Mouse (Mus musculus) lung, embryonic 14.5 days (tissue): ENCODE data around the gene Fam160a1. TPM values are rescaled to one million over a fixed set of nuclear protein-coding genes. Genes with fewer than 3 reads are reported as not detected.

Experiments
- ATAC-seq: fragments of 200-750 bp; cut with Nextera tagmentation; 2 replicates; pipeline ENCODE4 v1.8.0; 2017; ENCODE audit warnings: mild to moderate bottlenecking, moderate TSS enrichment, moderate library complexity; ENCODE audit not compliant: insufficient read depth
- DNase-seq: peaks from one replicate; pipeline ENCODE4 v3.0.0-alpha.2; 2015
- H3K27ac ChIP-seq: fragments of 300-500 bp; sonication (generic); 2 replicates; pipeline ENCODE4 v1.5.1; 2014; ENCODE audit warnings: low read depth, mild to moderate bottlenecking, moderate library complexity
- H3K27me3 ChIP-seq: fragments of 300-500 bp; sonication (generic); 2 replicates; pipeline ENCODE4 v1.6.1; 2014; ENCODE audit warnings: low read length, control low read depth; ENCODE audit not compliant: insufficient read depth
- H3K36me3 ChIP-seq: fragments of 300-500 bp; sonication (generic); 2 replicates; pipeline ENCODE4 v1.6.1; 2014; ENCODE audit warnings: control low read depth; ENCODE audit not compliant: insufficient read depth
- H3K4me1 ChIP-seq: fragments of 300-500 bp; sonication (generic); 2 replicates; pipeline ENCODE4 v1.6.1; 2014; ENCODE audit warnings: antibody characterized with exemption, control low read depth; ENCODE audit not compliant: insufficient read depth
- H3K4me2 ChIP-seq: fragments of 300-500 bp; sonication (generic); 2 replicates; pipeline ENCODE4 v1.6.1; 2014; ENCODE audit warnings: mild to moderate bottlenecking
- H3K4me3 ChIP-seq: fragments of 300-500 bp; sonication (generic); 2 replicates; pipeline ENCODE4 v1.5.1; 2014; ENCODE audit warnings: low read depth, low read length
- H3K9ac ChIP-seq: fragments of 300-500 bp; sonication (generic); 2 replicates; pipeline ENCODE4 v1.6.1; 2014
- H3K9me3 ChIP-seq: fragments of 300-500 bp; sonication (generic); 2 replicates; pipeline ENCODE4 v1.6.1; 2016; ENCODE audit warnings: low read depth, low read length, control low read depth
- CTCF ChIP-seq: IDR thresholded peaks from 2 replicates; pipeline ENCODE4 v1.5.1; 2016; ENCODE audit warnings: antibody characterized with exemption, low read depth
- WGBS: fragments of 180-500 bp; shearing (Covaris S2); extraction: QIAGEN DNeasy Blood & Tissue Kit; methylation state at CpG from one replicate; pipeline ENCODE4 v1.1.7; 2014; 5-methylcytosine and 5-hydroxymethylcytosine counted together
- polyA plus RNA-seq: library from polyadenylated mRNA; unstranded; fragments of >200 nt; fragmentation: Nextera tagmentation; extraction: Ambion mirVana; gene quantifications from 2 replicates; pipeline ENCODE4 v1.2.1, GENCODE M21; 2014

Fam160a1 gene
- polyA plus RNA-seq, 1 experiment from 2014 or later, result 2.7 TPM

DNA sequence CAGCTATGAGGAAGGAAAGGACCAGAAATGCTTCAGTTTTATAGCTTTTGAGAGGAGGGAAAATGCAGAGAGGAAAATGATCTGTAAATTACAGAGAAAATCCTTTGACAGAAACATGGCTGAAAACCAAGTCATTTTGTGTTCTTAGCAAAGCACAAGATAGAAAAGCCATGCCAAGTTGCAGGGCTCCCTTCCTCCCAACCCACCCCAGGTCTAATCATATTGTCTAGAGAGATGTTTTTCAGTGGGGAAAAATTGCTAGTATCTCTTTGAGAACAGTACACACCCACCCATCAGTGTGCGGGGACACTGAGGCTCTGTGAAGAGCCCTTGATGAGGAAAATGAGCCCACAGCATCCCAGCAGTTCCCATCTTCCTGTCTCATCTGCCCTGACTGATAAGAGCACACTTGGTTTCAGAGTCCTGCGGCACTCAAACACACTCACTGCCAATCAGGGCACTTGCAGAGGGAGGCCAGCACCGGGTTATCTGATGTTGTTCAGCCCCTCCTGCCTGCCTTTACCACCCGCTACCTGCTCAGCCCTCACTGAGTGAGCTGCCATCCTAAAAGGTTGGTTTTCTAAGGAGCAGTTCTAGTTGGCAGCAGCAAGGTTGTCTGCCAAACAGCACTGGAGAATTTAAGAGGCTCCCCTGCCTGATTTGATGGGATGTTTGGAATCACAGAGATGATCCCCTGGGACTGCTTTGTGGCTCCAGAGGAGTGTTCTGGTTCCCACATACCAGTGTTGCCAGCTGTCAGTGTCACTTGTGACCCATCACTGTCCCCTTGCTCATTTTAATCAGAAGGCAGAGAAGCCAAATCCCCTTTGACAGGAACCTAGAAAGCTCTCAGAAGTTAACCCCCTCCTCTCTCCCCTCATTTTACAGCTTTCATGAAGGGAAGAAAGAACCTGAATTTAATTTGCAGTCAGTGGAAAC is 164.1 kb downstream of the Fam160a1 start:
- no peak overlapping the region for H3K4me3 ChIP-seq
- no peaks in the 10 kb centered on the region for H3K36me3 ChIP-seq
- H3K4me2 ChIP-seq, result no peak overlapping the region
- no peak overlapping the region for H3K9ac ChIP-seq
- H3K27me3 ChIP-seq, result no peaks in the 10 kb centered on the region
- WGBS, result 41% methylated on average over 4 of the region's 4 CpGs
- DNase-seq (no peak), ATAC-seq (no peak)
- H3K27ac ChIP-seq, result no peak overlapping the region
- TF ChIP-seq CTCF, result no peak
- H3K4me1 ChIP-seq, result no peaks in the 10 kb centered on the region
- H3K9me3 ChIP-seq, result no peaks in the 10 kb centered on the region

GRCm38 (mm10) chr3:85649176-85649575 is 167.9 kb downstream of the Fam160a1 start:
- WGBS, result 91% methylated on average over 4 of the region's 4 CpGs
- Histone ChIP-seq H3K4me1 (no peaks in the 10 kb centered on the region), H3K27me3 (no peaks in the 10 kb centered on the region), H3K36me3 (no peaks in the 10 kb centered on the region), H3K4me3 (no peak overlapping the region), H3K9ac (no peak overlapping the region), H3K4me2 (no peak overlapping the region), H3K27ac (no peak overlapping the region), H3K9me3 (no peaks in the 10 kb centered on the region)
- TF ChIP-seq CTCF, result no peak
- DNase-seq (no peak), ATAC-seq (no peak)

- H3K27ac ChIP-seq, result no peak overlapping the region
- ATAC-seq (no peak), DNase-seq (peak; percentile 7)
- H3K27me3 ChIP-seq, result no peaks in the 10 kb centered on the region
- no peak overlapping the region for H3K4me3 ChIP-seq
- H3K9ac ChIP-seq, result no peak overlapping the region
- WGBS, result 52% methylated on average over 7 of the region's 7 CpGs
- no peaks in the 10 kb centered on the region for H3K9me3 ChIP-seq
- no peak overlapping the region for H3K4me2 ChIP-seq
- no peaks in the 10 kb centered on the region for H3K4me1 ChIP-seq
- H3K36me3 ChIP-seq, result no peaks in the 10 kb centered on the region
- TF ChIP-seq CTCF, result no peak
These were observed 171.5 kb downstream of the Fam160a1 start for GRCm38 (mm10) chr3:85645517-85646004.

DNA sequence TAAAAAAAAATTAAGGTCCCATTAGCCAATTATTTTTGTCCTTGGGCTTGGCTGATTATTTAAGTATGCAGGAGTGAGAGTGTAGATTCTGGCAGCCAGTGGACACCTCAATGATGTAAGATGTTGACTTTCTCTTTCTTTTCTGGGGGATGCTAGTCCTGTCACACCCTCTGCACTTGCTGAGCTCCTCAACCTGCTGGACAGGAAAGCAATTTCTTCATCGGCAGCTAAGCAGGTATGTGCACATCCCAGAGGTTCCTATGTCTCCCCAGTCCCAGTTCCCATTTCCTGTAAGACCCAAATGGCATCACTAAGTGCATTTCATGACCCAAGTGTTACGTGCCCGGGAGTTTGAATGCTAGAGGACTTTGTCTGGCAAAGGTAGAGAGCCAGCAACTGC is 172.3 kb downstream of the Fam160a1 start:
- TF ChIP-seq CTCF, result no peak
- Histone ChIP-seq H3K4me2 (no peak overlapping the region), H3K4me1 (no peaks in the 10 kb centered on the region), H3K36me3 (no peaks in the 10 kb centered on the region), H3K9ac (no peak overlapping the region), H3K9me3 (no peaks in the 10 kb centered on the region), H3K27ac (no peak overlapping the region), H3K27me3 (no peaks in the 10 kb centered on the region), H3K4me3 (no peak overlapping the region)
- DNase-seq (no peak), ATAC-seq (no peak)
- 85% methylated on average over 3 of the region's 3 CpGs for WGBS

GRCm38 (mm10) chr3:85641751-85642150 is 175.3 kb downstream of the Fam160a1 start:
- TF ChIP-seq CTCF, result no peak
- no peaks in the 10 kb centered on the region for H3K4me1 ChIP-seq
- H3K36me3 ChIP-seq, result no peaks in the 10 kb centered on the region
- DNase-seq, result no peak
- ATAC-seq, result no peak
- H3K9ac ChIP-seq, result no peak overlapping the region
- 71% methylated on average over 3 of the region's 3 CpGs for whole genome bisulfite sequencing
- H3K9me3 ChIP-seq, result no peaks in the 10 kb centered on the region
- H3K27ac ChIP-seq, result no peak overlapping the region
- no peak overlapping the region for H3K4me2 ChIP-seq
- H3K27me3 ChIP-seq, result no peaks in the 10 kb centered on the region
- no peak overlapping the region for H3K4me3 ChIP-seq

DNA sequence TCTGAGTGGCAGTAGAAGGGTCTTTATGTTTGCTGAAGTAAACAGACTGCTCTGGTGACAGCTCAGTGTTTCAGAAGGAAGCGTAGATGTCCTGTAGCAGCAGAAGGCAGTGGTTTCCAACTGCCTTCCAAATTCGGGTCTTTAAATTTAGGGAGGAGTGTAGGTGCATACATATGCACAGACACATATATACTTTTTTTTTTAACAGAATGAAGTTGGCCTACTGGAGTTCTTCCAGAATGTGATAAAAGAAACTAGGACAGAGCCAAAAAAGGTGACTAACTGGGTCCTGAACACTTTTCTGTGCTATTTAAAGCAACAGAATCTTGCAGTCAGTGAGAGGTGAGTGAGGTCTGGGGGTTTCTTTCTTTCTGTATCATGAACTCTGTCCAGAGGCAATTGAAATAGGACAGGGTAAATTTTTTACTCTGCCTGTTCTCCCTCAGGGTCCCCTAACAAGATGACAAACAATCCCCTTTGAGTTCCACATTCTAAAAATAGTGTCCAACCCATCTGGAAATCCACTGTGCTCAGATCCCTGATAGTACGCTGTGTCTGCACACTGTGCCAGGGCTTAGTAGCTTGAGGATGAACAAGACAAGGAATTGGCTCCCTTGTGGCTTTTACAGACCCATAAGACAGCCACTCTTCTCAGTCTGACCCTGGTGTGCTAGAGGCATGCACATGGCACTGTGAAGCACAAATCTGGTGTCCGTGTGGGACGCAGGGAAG is 180.2 kb downstream of the Fam160a1 start:
- ATAC-seq (no peak), DNase-seq (no peak)
- no peak overlapping the region for H3K9ac ChIP-seq
- no peaks in the 10 kb centered on the region for H3K9me3 ChIP-seq
- no peaks in the 10 kb centered on the region for H3K4me1 ChIP-seq
- H3K27ac ChIP-seq, result no peak overlapping the region; the same call in 1 of the 2 replicates
- WGBS, result 89% methylated on average over 5 of the region's 5 CpGs
- no peak overlapping the region for H3K4me3 ChIP-seq
- no peaks in the 10 kb centered on the region for H3K36me3 ChIP-seq
- H3K27me3 ChIP-seq, result no peaks in the 10 kb centered on the region
- no peak overlapping the region for H3K4me2 ChIP-seq
- TF ChIP-seq CTCF, result no peak

GRCm38 (mm10) chr3:85635591-85635990 is 181.5 kb downstream of the Fam160a1 start:
- WGBS, result 83% methylated on average over 2 of the region's 2 CpGs
- H3K36me3 ChIP-seq, result no peaks in the 10 kb centered on the region
- H3K9me3 ChIP-seq, result no peaks in the 10 kb centered on the region
- no peak overlapping the region for H3K9ac ChIP-seq
- no peak overlapping the region for H3K27ac ChIP-seq
- DNase-seq, result no peak
- no peak overlapping the region for H3K4me2 ChIP-seq
- H3K4me1 ChIP-seq, result no peaks in the 10 kb centered on the region
- H3K4me3 ChIP-seq, result no peak overlapping the region
- no peaks in the 10 kb centered on the region for H3K27me3 ChIP-seq
- no peak for TF ChIP-seq CTCF
- no peak for ATAC-seq
